Mouse (Mus musculus) embryo, embryonic 10.5 days (tissue): ENCODE measurements around the gene Ntrk2.
A peak's percentile ranks its signal among the peaks of the same experiment; 100 is the strongest.

ENCODE experiments used
- DNase-seq: peaks from one replicate; pipeline ENCODE4 v3.0.0-alpha.2; 2015; ENCODE audit warnings: low spot score

The Ntrk2 gene

GRCm38 (mm10) chr13:58966466-58966865, 160.1 kb downstream of the Ntrk2 start:
- no peak for DNase-seq

GRCm38 (mm10) chr13:58968168-58968567, 161.8 kb downstream of the Ntrk2 start:
- DNase-seq, result no peak

GRCm38 (mm10) chr13:58971449-58971903, 165.1 kb downstream of the Ntrk2 start:
- DNase-seq, result peak; percentile 67

- no peak for DNase-seq
These were observed 166.1 kb downstream of the Ntrk2 start for GRCm38 (mm10) chr13:58972511-58972910.

- no peak for DNase-seq
These were observed 190.1 kb downstream of the Ntrk2 start for GRCm38 (mm10) chr13:58996447-58996846.

GRCm38 (mm10) chr13:58997763-58998162, 191.4 kb downstream of the Ntrk2 start:
- DNase-seq, result no peak

GRCm38 (mm10) chr13:58999373-59000053, 193.1 kb downstream of the Ntrk2 start:
- DNase-seq, result peak; percentile 34

GRCm38 (mm10) chr13:59002943-59003806, 196.8 kb downstream of the Ntrk2 start:
- DNase-seq, result no peak

GRCm38 (mm10) chr13:59003807-59004173, 197.4 kb downstream of the Ntrk2 start:
- DNase-seq, result peak; percentile 37

GRCm38 (mm10) chr13:59004579-59004978, 198.2 kb downstream of the Ntrk2 start:
- no peak for DNase-seq

- no peak for DNase-seq
These were observed 203.5 kb downstream of the Ntrk2 start for GRCm38 (mm10) chr13:59009855-59010254.

GRCm38 (mm10) chr13:59010893-59011529, 204.6 kb downstream of the Ntrk2 start:
- DNase-seq, result peak; percentile 55

GRCm38 (mm10) chr13:59011530-59011903, 205.1 kb downstream of the Ntrk2 start:
- peak; percentile 88 for DNase-seq

GRCm38 (mm10) chr13:59015360-59015759, 209.0 kb downstream of the Ntrk2 start:
- DNase-seq, result no peak

- DNase-seq, result no peak
These were observed 210.8 kb downstream of the Ntrk2 start for GRCm38 (mm10) chr13:59017121-59017520.

GRCm38 (mm10) chr13:59022251-59023042, 216.1 kb downstream of the Ntrk2 start:
- DNase-seq, result no peak

- DNase-seq, result no peak
These were observed 219.3 kb downstream of the Ntrk2 start for GRCm38 (mm10) chr13:59025653-59026052.

GRCm38 (mm10) chr13:59027436-59027835, 221.1 kb downstream of the Ntrk2 start:
- no peak for DNase-seq

- DNase-seq, result no peak
These were observed 222.2 kb downstream of the Ntrk2 start for GRCm38 (mm10) chr13:59028546-59028945.

- DNase-seq, result no peak
These were observed 224.2 kb downstream of the Ntrk2 start for GRCm38 (mm10) chr13:59030574-59030973.

- peak; percentile 49 for DNase-seq
These were observed 234.0 kb downstream of the Ntrk2 start for GRCm38 (mm10) chr13:59040156-59040915.
